Mouse (Mus musculus) adrenal gland, postnatal 0 days (tissue): ENCODE measurements around the gene Setd3. TPM values are rescaled to one million over a fixed set of nuclear protein-coding genes. Genes with fewer than 3 reads are reported as not detected.

Experiments
- polyA plus RNA-seq: library from polyadenylated mRNA; unstranded; fragments of >200 nt; fragmentation: Nextera tagmentation; extraction: Ambion mirVana; gene quantifications from 2 replicates; pipeline ENCODE4 v1.2.1, GENCODE M21; 2015

Setd3 gene
- polyA plus RNA-seq, result 76.5 and 89.3 TPM in 2 replicates

DNA sequence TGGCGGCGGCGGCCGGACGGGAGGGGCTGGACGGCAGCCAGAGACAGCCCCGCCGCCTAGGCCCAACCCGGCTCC lies at the start of gene Setd3:
Setd3 (minus strand) TSS at position 69 of the 75 bp plus-strand sequence.

DNA sequence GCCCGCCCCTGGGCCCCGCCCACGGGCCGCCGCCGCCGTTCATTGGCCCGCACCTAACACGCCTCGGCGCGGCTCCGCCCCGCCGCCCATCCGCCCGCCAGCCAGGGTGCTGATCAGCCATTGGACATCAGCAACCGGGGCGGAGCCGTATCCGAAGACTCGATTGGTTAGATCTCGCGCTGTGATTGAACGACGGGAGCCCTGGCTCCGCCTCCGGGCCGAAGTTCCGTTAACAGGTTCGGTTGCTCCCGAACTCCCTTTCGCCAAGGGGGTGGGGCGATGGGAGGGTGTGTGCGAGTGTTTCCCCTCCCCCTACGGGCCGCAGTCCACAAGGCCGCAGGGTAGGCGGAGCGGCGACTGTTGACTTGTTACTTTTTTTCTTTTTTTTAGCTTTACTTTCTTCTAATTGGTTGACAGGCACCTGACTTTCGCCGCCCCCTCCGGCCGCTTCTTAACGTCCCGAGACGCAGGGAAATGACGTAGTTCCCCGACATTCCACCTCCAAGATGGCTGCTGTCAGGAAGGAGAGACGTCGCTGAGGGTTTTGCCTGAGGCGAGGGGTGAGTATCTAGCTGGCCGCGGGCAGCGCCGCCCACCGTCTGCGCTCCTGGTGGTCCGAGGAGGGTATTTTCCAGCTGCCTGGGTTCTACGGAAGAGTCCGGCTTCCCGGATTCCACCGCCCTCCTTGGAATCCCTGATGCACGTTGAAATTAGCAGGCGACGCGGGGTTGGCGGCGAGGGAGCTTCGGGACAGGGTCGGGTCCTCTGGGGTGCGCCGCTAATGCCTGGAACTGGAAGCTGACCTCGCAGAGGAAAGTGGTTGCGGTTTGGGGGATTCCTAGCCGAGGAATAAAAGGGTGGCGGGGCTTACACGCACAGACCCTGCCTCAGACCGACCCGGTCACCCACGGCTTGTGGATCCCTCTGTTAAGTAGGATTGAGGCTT lies 480 bp upstream of the Setd3 start, which contains the start of gene Ccnk:
Ccnk (plus strand) TSS at position 259 of the 946 bp plus-strand sequence.

Other genes with a start within 250 kb of the Setd3 start
- 0.61 and 1.2 TPM in 2 replicates for gene Bcl11b, start 175.7 kb downstream of the Setd3 start, polyA plus RNA-seq
- gene Ccnk, start 265 bp upstream of the Setd3 start, polyA plus RNA-seq, result 2.2 and 2.4 TPM in 2 replicates
- 3.8 and 4.5 TPM in 2 replicates for gene Ccdc85c, start 96.1 kb upstream of the Setd3 start, polyA plus RNA-seq
- gene Hhipl1, start 127.0 kb upstream of the Setd3 start, polyA plus RNA-seq, result 0.47 and 0.65 TPM in 2 replicates
- gene Cyp46a1, start 155.1 kb upstream of the Setd3 start, polyA plus RNA-seq, result 3.8 and 4.1 TPM in 2 replicates
- 39.0 and 52.1 TPM in 2 replicates for gene Eml1, start 191.6 kb upstream of the Setd3 start, polyA plus RNA-seq